Mouse (Mus musculus) induced T-regulatory cell, adult 2 months (primary cell): Measurements from ENCODE around the gene Timm17b.
A peak's percentile ranks its signal among the peaks of the same experiment; 100 is the strongest.

Experiments used
- DNase-seq: peaks from one replicate; pipeline ENCODE4 v3.0.0-alpha.2; 2012; ENCODE audit warnings: low read depth

Timm17b gene

DNA sequence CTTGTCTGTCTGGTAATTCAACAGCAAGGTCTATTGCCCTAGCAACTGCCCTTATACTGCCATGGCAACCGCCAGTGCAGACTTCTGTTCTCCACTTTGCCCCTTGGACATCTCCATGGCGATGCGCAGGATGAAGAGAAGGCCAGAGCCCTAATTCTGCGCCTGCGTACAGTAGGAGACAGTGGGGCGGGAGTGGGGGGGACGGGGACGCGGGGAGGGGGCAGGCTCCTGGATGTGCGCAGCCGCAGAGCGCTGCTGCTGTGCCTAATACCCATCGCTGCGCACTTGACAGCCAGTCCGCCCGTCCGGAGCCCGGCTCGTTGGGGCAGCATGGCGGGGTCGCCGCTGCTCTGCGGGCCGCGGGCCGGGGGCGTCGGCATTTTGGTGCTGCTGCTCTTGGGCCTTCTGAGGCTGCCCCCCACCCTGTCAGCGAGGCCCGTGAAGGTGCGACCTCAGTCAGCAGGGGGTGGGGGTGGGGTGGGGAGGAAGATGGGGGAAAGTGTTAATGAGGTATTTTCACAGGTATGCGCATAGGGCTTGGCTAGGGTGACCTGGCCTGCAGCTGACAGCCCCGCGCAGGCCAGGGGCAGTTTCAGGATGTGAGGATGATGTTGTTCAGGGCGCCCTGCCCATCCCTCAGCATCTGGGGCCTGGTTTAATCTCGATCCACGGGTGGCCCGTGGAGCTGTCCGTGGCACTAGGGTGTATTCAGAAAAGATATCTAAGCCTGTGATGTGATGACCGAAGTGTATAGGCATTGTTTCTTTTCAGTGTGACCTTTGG is 20.6 kb downstream of the Timm17b start, which contains the start of gene Pcsk1n:
Gene Pcsk1n (plus strand): TSS at position 222 of the 783 bp plus-strand sequence.
- no peak for DNase-seq

DNA sequence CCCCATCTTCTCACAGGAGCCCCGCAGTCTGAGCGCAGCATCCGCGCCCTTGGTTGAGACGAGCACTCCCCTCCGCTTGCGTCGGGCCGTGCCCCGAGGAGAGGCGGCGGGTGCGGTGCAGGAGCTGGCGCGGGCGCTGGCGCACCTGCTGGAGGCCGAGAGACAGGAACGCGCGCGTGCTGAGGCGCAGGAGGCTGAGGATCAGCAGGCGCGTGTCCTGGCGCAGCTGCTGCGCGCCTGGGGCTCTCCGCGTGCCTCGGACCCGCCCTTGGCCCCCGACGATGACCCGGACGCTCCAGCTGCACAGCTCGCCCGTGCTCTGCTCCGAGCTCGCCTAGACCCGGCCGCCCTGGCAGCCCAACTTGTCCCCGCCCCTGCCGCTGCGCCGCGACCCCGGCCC is 22.9 kb downstream of the Timm17b start:
- no peak for DNase-seq

DNA sequence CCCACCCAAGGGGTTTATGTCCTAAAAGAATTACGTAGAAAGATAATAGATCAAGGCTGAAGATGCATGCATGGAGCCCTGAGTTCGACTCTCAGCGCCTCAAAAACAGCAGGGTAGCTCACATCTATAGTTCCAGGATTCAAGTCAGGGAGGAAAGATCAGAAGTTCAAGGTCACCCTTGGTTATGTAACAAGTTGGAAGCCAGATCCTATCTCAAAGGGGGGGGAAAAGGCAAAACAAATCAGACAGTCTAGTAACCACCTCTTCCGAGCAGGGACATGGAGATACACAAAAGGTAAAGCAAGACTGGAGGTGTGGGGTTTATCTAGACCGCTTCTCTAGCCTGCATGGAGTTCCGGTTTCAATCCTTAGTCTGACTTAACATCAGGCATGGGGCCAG is 27.1 kb downstream of the Timm17b start:
- DNase-seq, result no peak

DNA sequence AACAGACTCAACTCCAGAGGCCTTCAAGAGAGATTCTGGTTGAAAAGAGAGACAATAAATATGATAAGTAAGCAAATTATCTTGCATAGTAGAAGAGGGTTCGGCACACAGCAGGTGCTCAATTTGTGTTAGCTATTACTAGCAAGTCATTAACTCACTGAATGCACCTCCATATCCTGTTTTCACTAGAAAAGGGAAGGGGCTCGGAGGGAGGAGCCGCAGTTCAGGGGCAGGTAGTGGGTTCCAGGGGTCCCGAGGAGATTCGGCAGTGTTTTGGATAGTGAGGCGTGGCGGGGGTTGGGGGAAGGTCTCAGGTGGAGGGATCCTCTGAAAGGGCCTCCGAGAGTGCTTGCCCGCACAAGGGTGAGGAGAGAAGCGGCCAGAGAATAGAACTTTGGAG is 28.0 kb downstream of the Timm17b start:
- no peak for DNase-seq

DNA sequence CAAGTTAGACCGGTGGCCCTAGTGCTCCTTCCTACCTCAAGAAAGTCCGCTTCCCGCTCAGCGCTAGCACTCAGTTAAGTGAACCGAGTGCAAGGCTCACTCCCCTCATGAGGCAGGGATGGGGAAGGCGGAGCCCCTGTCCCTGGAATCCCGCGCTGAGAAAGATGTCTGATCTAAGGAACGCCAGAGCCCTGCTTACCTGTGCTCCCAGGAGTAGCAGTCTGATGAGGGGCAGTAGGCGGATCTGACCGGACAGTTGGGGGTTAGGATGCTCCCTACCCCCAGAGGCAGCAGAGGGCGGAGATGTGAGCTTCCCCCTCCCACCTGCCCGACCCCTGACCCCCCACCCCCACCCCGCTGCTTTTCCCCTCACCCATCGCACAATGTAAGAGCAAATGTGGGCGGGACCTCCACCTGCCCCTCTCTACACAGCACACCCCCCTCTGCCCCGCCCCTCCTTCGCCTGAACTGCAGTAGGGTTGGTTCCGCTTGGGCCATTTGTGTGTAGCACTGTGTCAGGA is 29.2 kb downstream of the Timm17b start, which contains the start of gene Eras:
Gene Eras (minus strand): TSS at position 338 of the 521 bp plus-strand sequence.
- DNase-seq, result no peak

DNA sequence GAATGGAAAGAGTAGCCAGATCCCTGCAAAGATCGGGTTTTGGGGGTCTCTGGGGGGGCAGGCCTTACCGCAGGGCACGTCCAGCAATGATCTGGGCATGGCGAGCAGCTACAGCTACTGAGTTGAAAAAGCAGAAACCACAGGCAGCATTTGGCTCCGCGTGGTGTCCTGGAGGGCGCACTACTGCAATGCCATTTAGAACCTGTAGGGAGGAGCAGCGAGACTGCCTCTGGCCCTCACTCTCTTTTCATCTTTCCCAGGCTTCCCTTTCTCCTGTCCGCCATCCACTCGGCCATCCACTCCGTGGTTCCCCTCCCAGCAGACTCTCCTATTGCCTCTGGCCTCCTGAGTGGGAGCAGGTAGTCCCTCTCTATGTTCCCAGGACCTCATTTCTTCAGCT is 37.7 kb downstream of the Timm17b start:
- no peak for DNase-seq

DNA sequence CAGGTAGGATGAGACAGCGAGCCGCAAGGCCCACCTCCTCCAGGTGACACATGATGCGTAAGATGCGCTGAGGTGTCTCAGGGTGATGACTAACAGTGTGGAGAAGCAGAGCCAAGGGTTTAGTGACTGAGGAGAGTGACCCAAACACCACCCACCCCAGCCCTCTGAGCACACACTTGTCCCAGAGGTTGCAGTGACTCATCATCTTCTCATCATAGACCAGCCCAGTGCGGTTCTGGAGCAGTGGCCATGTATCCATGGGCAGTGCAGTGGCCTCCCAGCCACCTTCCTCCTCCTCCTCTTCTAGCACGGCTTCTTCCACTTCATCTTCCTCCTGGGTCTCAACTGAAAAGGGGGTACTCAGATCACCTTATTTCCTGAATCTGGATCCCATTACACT is 38.5 kb downstream of the Timm17b start:
- DNase-seq, result no peak

DNA sequence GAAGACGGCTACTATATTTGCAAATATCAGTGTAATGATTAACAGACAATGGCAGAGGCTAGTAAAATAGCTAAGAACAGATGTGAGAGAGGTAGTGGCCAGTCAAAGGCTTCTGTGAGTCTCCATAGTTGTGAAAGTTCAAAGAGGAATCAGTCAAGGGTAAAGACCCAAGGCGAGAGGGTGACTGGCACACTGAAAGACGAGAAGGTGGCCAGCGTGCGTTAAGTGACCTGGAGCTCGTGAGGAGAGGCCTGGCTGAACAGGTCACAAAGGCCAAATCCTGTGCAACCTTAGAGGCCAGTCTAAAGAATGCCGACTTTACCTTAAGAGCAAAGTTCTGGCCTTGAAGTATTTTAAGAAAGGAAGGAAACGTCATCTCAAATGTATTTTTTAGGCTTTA is 46.5 kb downstream of the Timm17b start:
- DNase-seq, result no peak

DNA sequence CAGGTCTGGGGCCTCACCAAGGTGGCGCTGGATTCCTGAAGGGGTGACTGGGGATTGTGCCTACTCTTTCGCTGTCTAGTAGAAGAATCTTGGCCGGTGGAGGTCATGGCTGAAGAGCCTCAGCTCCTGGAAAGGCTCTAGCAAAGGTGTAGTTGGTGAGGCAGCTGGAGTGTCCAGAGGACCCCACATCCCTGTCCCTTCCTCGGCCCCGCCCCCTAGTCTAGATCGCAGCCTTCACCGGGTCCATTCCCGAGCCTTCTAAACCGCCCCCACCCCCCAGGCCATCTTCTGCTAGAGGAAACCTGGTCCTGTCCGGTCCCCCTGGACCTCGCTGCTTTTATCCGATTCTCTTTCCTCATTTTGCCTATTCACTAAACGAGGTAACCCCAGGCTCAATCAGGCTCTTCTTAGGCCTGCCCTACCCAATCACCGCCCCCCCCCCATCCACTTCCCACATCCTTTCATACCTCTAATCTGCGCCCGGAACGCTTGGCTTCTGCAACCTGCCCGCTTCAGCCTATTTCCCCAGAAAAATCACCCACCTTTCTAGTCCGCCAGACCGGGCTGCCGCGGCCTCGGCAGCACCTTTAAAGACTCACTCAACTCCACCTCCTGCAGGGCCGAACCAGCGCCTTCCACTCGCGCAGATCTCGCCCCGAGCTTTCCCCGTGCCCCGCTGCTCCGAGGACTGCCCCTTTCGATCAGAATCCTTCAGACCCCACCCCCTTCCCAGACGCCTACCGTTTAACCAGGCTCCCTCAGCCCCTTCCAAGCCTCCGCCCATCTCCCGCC is 48.1 kb downstream of the Timm17b start, which contains the start of gene Hdac6:
Gene Hdac6 (minus strand): TSS at position 782 of the 792 bp plus-strand sequence.
- DNase-seq, result no peak

DNA sequence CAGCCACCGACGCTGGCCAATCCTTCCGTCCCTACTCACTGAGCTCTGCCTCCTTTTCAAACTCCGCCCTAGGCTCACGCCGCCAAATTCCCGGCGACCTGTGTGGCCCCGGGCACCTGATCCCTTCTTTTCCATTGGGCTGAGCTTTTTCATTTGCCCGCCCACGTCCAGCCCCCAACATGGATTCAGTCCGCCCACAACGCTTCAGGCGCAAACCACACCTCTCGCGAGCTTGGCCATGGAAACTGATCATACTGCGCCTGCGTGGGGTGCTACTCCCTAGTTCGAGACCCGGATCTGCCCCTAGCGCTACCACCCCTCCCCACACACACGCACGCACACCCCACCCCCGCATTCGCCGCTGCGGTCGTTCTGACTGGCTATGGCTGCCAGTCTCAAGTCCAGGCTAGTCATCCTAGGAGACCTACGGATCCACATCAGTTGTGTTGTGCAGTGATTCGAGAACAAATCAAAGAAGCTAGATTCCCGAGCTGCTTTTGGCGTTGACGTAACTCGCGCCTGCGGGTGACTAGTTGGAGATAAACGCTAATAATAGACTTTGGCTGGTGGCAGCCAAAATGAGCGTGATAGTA is 48.8 kb downstream of the Timm17b start:
- peak; percentile 94 for DNase-seq

DNA sequence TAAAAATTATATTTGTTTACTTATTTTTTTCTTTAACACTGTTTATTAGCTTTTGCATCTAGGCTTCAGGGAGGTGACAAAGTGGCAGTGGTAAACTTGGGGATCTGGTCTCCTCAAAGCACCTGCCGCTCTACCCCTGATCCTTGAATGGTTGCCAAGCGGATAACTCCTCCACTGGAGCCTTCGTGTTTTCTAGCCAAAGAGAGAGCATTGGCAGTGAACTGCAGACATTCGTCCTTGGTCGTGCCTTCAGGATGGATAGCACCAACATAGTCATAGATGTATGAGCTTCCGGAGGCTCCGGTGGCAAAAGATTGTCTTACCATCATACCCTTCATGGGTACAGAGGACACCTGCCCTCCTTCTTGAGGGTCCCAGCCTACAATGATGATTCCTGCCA is 50.9 kb downstream of the Timm17b start:
- DNase-seq, result no peak
